ENCODE assay signal across 17 mouse cellular contexts in the genomic region with DNA sequence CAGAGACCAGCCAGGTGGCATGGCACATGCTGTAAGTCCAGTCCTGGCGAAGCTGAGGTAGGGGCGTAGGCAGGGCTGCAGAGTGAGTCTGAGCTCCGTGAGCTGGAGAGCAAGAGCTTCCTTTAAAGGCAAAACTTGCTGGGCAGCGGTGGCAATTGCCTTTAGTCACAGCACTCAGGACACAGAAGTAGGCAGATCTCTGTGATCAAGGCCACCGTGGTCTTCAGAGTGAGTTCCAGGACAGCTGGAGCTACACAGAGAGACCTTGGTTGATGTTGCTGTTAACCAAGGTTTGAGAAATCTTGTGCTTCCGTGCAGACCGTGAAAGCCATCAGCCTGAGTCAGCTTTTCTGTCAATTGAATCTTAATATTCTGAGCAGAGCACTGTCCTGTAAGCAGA. TPM values are rescaled to one million over a fixed set of nuclear protein-coding genes. Genes with fewer than 3 reads are reported as not detected.
"Had no signal": no experiment of that assay in that cellular context is flagged by ENCODE, and none has a peak within 500 bp of the region (broad histone marks: within the 10 kb centered on the region; RNA-seq: fewer than 3 reads in every experiment).

No protein-coding gene starts in this region.

- H3K27ac ChIP-seq: limb, embryonic 10.5 days; liver, embryonic 15.5 days; midbrain, embryonic 10.5 days; midbrain, embryonic 15.5 days; neural tube, embryonic 13.5 days had no signal

- H3K4me3 ChIP-seq: limb, embryonic 10.5 days; liver, embryonic 15.5 days; midbrain, embryonic 10.5 days; midbrain, embryonic 15.5 days; neural tube, embryonic 13.5 days had no signal

- DNase-seq: kidney, adult 9 months; lung, adult 2 months; lung, postnatal 36 days; retina, postnatal 1 day; right cerebral cortex, postnatal 4 days; spleen, adult 18-20 months; thymus, adult 18-20 months; thymus, postnatal 25 days had no signal

- H3K27me3 ChIP-seq: liver, embryonic 15.5 days; midbrain, embryonic 15.5 days; neural tube, embryonic 13.5 days had no signal

- ATAC-seq: intestine, postnatal 0 days; lung, postnatal 0 days; midbrain, embryonic 15.5 days had no signal

- H3K4me2 ChIP-seq: liver, embryonic 11.5 days; liver, embryonic 15.5 days; midbrain, embryonic 15.5 days; neural tube, embryonic 13.5 days had no signal

- H3K9ac ChIP-seq: liver, embryonic 15.5 days; midbrain, embryonic 15.5 days; neural tube, embryonic 13.5 days had no signal

- H3K9me3 ChIP-seq: limb, embryonic 10.5 days; liver, embryonic 15.5 days; midbrain, embryonic 10.5 days; midbrain, embryonic 15.5 days; neural tube, embryonic 13.5 days had no signal

- H3K4me1 ChIP-seq: limb, embryonic 10.5 days; liver, embryonic 15.5 days; midbrain, embryonic 10.5 days; midbrain, embryonic 15.5 days; neural tube, embryonic 13.5 days had no signal

RNA-seq across cellular contexts. Expression of a gene that starts 37.5 kb away (rescaled TPM):
- total RNA-seq: megakaryocyte progenitor cell, adult 5-6 weeks had no signal

RNA-seq across cellular contexts. Expression of a gene that starts 57.1 kb away (rescaled TPM):
- total RNA-seq: megakaryocyte progenitor cell, adult 5-6 weeks had no signal
- polyA plus RNA-seq: liver, embryonic 15.5 days had no signal
